Mouse (Mus musculus) CH12.LX (cell line): ENCODE data around the gene Scp2. TPM values are rescaled to one million over a fixed set of nuclear protein-coding genes. Genes with fewer than 3 reads are reported as not detected.
"Not testable (repeated sequence)": the region's sequence is repeated elsewhere in the genome, so short reads cannot be mapped to it uniquely, and the experiment has no call there.

Experiments used
- DNase-seq: peaks from one replicate; pipeline ENCODE4 v3.0.0-alpha.2; 2013; ENCODE audit errors: extremely low read depth
- H3K27ac ChIP-seq: 2 replicates; pipeline ENCODE4 v1.5.1; 2012; ENCODE audit warnings: low read depth, mild to moderate bottlenecking, control low read depth, moderate library complexity; ENCODE audit not compliant: insufficient read depth
- H3K27me3 ChIP-seq: replicated peaks from 2 replicates; pipeline ENCODE3; 2012; ENCODE audit warnings: inconsistent platforms
- H3K36me3 ChIP-seq, 2 experiments: replicated peaks in 1 of 2; 2 replicates each; pipeline versions ENCODE3 to v1.6.1; 2012; ENCODE audit warnings: inconsistent platforms in 1 of 2, low read length in 1 of 2, mild to moderate bottlenecking in 1 of 2, mixed read lengths in 1 of 2, moderate library complexity in 1 of 2; ENCODE audit not compliant: control insufficient read depth in 1 of 2, insufficient read depth in 1 of 2
- H3K4me1 ChIP-seq, 2 experiments: 2 replicates each; pipeline ENCODE4 v1.6.1; 2012; ENCODE audit warnings: inconsistent platforms in 1 of 2, moderate library complexity in 1 of 2; ENCODE audit not compliant: insufficient read depth in 2 of 2, control insufficient read depth in 1 of 2
- H3K4me2 ChIP-seq: 2 replicates; pipeline ENCODE4 v1.6.1; 2012; ENCODE audit warnings: low read depth, mild to moderate bottlenecking, control low read depth; ENCODE audit not compliant: poor library complexity, insufficient read depth, severe bottlenecking
- H3K4me3 ChIP-seq, 3 experiments: fragments of 150-350 bp in 1 of 3; sonication (generic) in 1 of 3; replicated peaks in 1 of 3; 2 replicates each; pipeline versions ENCODE3 to v1.5.1; 2011 to 2012; ENCODE audit warnings: low read depth in 2 of 3, low read length in 2 of 3, mild to moderate bottlenecking in 2 of 3, moderate library complexity in 2 of 3, control low read depth in 1 of 3, improper control_type of control experiment in 1 of 3, inconsistent platforms in 1 of 3, mixed read lengths in 1 of 3; ENCODE audit not compliant: poor library complexity in 1 of 3
- H3K79me2 ChIP-seq: replicated peaks from 2 replicates; pipeline ENCODE4 v1.6.1; 2012; ENCODE audit warnings: mild to moderate bottlenecking, moderate library complexity; ENCODE audit not compliant: control insufficient read depth, poor library complexity, insufficient read depth, severe bottlenecking; ENCODE audit errors: extremely low read depth
- H3K9ac ChIP-seq: 2 replicates; pipeline ENCODE4 v1.6.1; 2012; ENCODE audit warnings: low read depth, mild to moderate bottlenecking, control low read depth, moderate library complexity; ENCODE audit not compliant: insufficient read depth
- H3K9me3 ChIP-seq: replicated peaks from 2 replicates; pipeline ENCODE3; 2012; ENCODE audit warnings: low read length, inconsistent platforms, mixed read lengths
- CTCF ChIP-seq, 2 experiments: IDR thresholded peaks in 1 of 2; conservative IDR thresholded peaks in 1 of 2; 2 replicates each; pipeline ENCODE4 v1.5.1; 2011 to 2012; ENCODE audit warnings: low read depth in 2 of 2, low read length in 2 of 2, improper control_type of control experiment in 1 of 2, inconsistent platforms in 1 of 2, mild to moderate bottlenecking in 1 of 2, moderate library complexity in 1 of 2
- KAT2A ChIP-seq: IDR thresholded peaks from 2 replicates; pipeline ENCODE4 v1.6.1; 2012; ENCODE audit warnings: low read length, improper control_type of control experiment, inconsistent platforms; ENCODE audit not compliant: insufficient replicate concordance
- NELFE ChIP-seq: IDR thresholded peaks from 2 replicates; pipeline ENCODE4 v1.6.1; 2011; ENCODE audit warnings: low read depth, low read length, improper control_type of control experiment
- POLR2AphosphoS2 ChIP-seq: IDR thresholded peaks from 2 replicates; pipeline ENCODE4 v1.6.1; 2011; ENCODE audit warnings: low read depth, low read length, improper control_type of control experiment
- RAD21 ChIP-seq: IDR thresholded peaks from 2 replicates; pipeline ENCODE4 v1.6.1; 2011; ENCODE audit warnings: low read depth, mild to moderate bottlenecking, low read length, improper control_type of control experiment, moderate library complexity
- RCOR1 ChIP-seq: conservative IDR thresholded peaks from 2 replicates; pipeline ENCODE4 v1.6.1; 2012; ENCODE audit warnings: low read depth, mild to moderate bottlenecking, inconsistent platforms, low read length, improper control_type of control experiment
- SMC3 ChIP-seq: IDR thresholded peaks from 2 replicates; pipeline ENCODE4 v1.6.1; 2011; ENCODE audit warnings: low read depth, low read length, improper control_type of control experiment
- USF2 ChIP-seq: conservative IDR thresholded peaks from 2 replicates; pipeline ENCODE4 v1.6.1; 2011; ENCODE audit warnings: low read depth, low read length, improper control_type of control experiment
- ZKSCAN1 ChIP-seq: IDR thresholded peaks from 2 replicates; pipeline ENCODE4 v1.6.1; 2012; ENCODE audit warnings: low read depth, inconsistent platforms, low read length, improper control_type of control experiment, borderline replicate concordance
- ZMIZ1 ChIP-seq: IDR thresholded peaks from 2 replicates; pipeline ENCODE4 v1.6.1; 2012; ENCODE audit warnings: low read depth, mild to moderate bottlenecking, inconsistent platforms, low read length, improper control_type of control experiment
- dilution Hi-C: fragments of 300-500 bp; cut with MboI; formaldehyde crosslinking; loops from 2 replicates; pipeline ENCODE4 v1.14.3; 2020; ENCODE audit warnings: low sequenced_read_pairs; ENCODE audit not compliant: extremely low pct_unique_long_range_greater_than_20kb, extremely low pct_ligation_motif_present
- in situ Hi-C: fragments of 300-500 bp; cut with MboI; formaldehyde crosslinking; loops from 3 replicates; pipeline ENCODE4 v1.14.3; 2019; ENCODE audit warnings: low sequenced_read_pairs, low pct_ligation_motif_present, low pct_unique_long_range_greater_than_20kb, mixed read lengths
- polyA plus RNA-seq: library from polyadenylated mRNA; unstranded; fragments of >175 nt; gene quantifications from 2 replicates; pipeline ENCODE4 v1.2.1, GENCODE M21; 2012; ENCODE audit warnings: low read depth; ENCODE audit not compliant: insufficient read length
- total RNA-seq, 2 experiments: library from RNA; depleted of rRNA; stranded (reverse); fragments of 300-350 nt in 1 of 2; fragments of >200 nt in 1 of 2; gene quantifications; 2 replicates each; pipeline ENCODE4 v1.2.3; 2012 to 2014

The Scp2 gene
- total and polyA plus RNA-seq, 3 experiments: 65.0 to 127 (median 97.8) TPM

GRCm38 (mm10) chr4:108145554-108145953 lies 756 bp upstream of the Scp2 start:
- H3K4me3 ChIP-seq, H3K9ac ChIP-seq, H3K36me3 ChIP-seq, in situ Hi-C loops, H3K4me1 ChIP-seq, H3K79me2 ChIP-seq, H3K9me3 ChIP-seq, dilution Hi-C loops, H3K27me3 ChIP-seq, H3K4me2 ChIP-seq, H3K27ac ChIP-seq, DNase-seq: not testable (repeated sequence)

GRCm38 (mm10) chr4:108143778-108144177 lies 1.0 kb downstream of the Scp2 start:
- H3K36me3 ChIP-seq: no peaks in the 10 kb centered on the region
- no peaks in the 10 kb centered on the region for H3K27me3 ChIP-seq
- no peak overlapping the region for H3K4me3 ChIP-seq
- DNase-seq: no peak
- dilution Hi-C loops: no loop called here
- H3K27ac ChIP-seq: no peak overlapping the region
- peaks cover 5% of the 10 kb centered on the region for H3K9me3 ChIP-seq
- H3K79me2 ChIP-seq: no peaks in the 10 kb centered on the region
- in situ Hi-C loops: no loop called here
- no peak for TF ChIP-seq SMC3
- no peak for TF ChIP-seq USF2
- no peak for TF ChIP-seq POLR2AphosphoS2
- TF ChIP-seq RCOR1: no peak
- TF ChIP-seq KAT2A: no peak
- no peak for TF ChIP-seq ZKSCAN1
- no peak for TF ChIP-seq ZMIZ1
- no peak for TF ChIP-seq NELFE
- no peak overlapping the region for H3K9ac ChIP-seq
- peaks cover 0 to 7% of the 10 kb centered on the region in 2 experiments; a peak in 2 of 4 replicates for H3K4me1 ChIP-seq
- H3K4me2 ChIP-seq: no peak overlapping the region

- H3K27me3 ChIP-seq, H3K9me3 ChIP-seq, H3K79me2 ChIP-seq, H3K36me3 ChIP-seq, DNase-seq, H3K4me1 ChIP-seq, H3K4me3 ChIP-seq, H3K9ac ChIP-seq, dilution Hi-C loops, H3K4me2 ChIP-seq, H3K27ac ChIP-seq, in situ Hi-C loops: not testable (repeated sequence)
- TF ChIP-seq CTCF (conservative IDR thresholded peaks at IDR 0.05 in 1 of 2, IDR thresholded peaks at IDR 0.05 in 1 of 2; ENCODE audit: low read depth in 2 of 2, low read length in 2 of 2): peak in 1 of 2 experiments; percentile 17; a peak in 1 of 4 replicates
- peak; percentile 12 for TF ChIP-seq RAD21
Observed at GRCm38 (mm10) chr4:108143178-108143577, 1.6 kb downstream of the Scp2 start.
